Mouse (Mus musculus) E14TG2a.4 (cell line): ENCODE measurements around the gene Fanci.
A peak's percentile ranks its signal among the peaks of the same experiment; 100 is the strongest.

ENCODE experiments used
- H3K27me3 ChIP-seq: 2 replicates; pipeline ENCODE4 v1.6.1; 2014; ENCODE audit warnings: low read length, control low read depth; ENCODE audit not compliant: insufficient read depth
- H3K36me3 ChIP-seq: 2 replicates; pipeline ENCODE4 v1.6.1; 2014; ENCODE audit warnings: low read length, control low read depth; ENCODE audit not compliant: insufficient read depth
- H3K4me1 ChIP-seq: replicated peaks from 2 replicates; pipeline ENCODE4 v1.6.1; 2014; ENCODE audit warnings: low read depth, low read length, control low read depth
- H3K4me3 ChIP-seq: replicated peaks from 2 replicates; pipeline ENCODE4 v1.5.1; 2014; ENCODE audit warnings: mild to moderate bottlenecking, low read length
- H3K9me3 ChIP-seq: 2 replicates; pipeline ENCODE4 v1.6.1; 2014; ENCODE audit warnings: low read length, control low read depth
- CTCF ChIP-seq: conservative IDR thresholded peaks from 2 replicates; pipeline ENCODE4 v1.5.1; 2014; ENCODE audit warnings: low read length
- NANOG ChIP-seq: IDR thresholded peaks from 2 replicates; pipeline ENCODE4 v1.6.1; 2014; ENCODE audit warnings: borderline replicate concordance, low read length, mixed read lengths
- POU5F1 ChIP-seq: IDR thresholded peaks from 2 replicates; pipeline ENCODE4 v1.6.1; 2014; ENCODE audit warnings: low read length, borderline replicate concordance

The Fanci gene

DNA sequence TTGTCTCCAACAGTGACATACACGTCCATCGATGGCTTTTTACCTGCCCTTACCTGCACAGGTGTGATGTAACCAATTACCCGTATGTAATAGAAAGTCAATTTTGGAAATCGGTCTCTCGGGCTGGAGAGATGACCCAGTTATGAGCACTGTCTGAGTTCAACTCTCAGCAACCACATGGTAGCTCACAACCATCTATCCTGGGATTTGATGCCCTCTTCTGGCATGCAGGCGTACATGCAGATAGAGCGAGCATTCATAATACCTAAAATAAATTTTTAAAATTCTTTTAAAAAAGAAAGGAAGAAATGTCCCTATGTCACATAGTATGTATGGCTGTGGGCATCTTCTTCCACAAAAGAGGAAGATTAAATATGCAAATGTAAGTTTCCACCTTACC lies 79.7 kb downstream of the Fanci start:
- no peaks in the 10 kb centered on the region for H3K9me3 ChIP-seq
- H3K4me1 ChIP-seq = peaks cover 88% of the 10 kb centered on the region
- H3K27me3 ChIP-seq = peaks cover 14% of the 10 kb centered on the region
- no peak overlapping the region for H3K4me3 ChIP-seq
- TF ChIP-seq POU5F1 (no peak), CTCF (peak; percentile 34)
- H3K36me3 ChIP-seq = peaks cover 18% of the 10 kb centered on the region

- peaks cover 18% of the 10 kb centered on the region for H3K36me3 ChIP-seq
- H3K9me3 ChIP-seq = no peaks in the 10 kb centered on the region
- 0 out of 2 replicates have a peak, but pooled peaks cover 5% of the 10 kb centered on the region for H3K27me3 ChIP-seq
- no peak overlapping the region for H3K4me3 ChIP-seq
- peaks cover 84% of the 10 kb centered on the region for H3K4me1 ChIP-seq
- TF ChIP-seq POU5F1 (no peak), NANOG (no peak), CTCF (peak; percentile 84)
These were observed 81.1 kb downstream of the Fanci start for GRCm38 (mm10) chr7:79472792-79473191.

DNA sequence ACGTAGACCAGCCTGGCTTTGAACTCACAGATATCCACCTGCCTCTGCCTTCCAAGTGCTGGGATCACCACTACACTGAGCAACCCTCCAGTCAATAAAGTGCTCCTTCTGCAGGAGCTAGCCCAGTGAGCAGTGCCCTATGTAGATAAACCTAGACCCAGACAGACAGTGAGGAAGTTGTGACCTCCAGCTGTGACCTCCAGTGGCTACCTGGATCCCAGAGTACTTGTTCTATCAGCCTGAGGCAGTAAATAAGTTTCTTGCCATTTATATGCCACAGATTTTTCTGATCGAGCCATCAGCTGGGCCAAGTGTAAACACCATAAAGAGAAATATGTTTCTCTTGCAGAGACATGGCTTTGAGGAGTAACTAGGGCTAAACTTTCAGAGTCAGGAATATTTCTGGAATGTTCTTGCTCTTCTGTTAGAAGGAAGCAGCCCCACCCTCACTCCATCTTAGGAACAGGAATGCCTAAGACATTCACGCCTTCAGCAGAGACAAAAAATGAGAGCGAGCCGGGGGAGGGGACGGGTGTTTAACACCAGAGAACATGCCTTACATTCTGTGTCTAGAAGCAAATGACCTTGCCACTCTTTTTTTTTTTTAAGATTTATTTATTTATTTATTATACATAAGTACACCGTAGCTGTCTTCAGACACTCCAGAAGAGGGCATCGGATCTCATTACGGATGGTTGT lies 81.9 kb downstream of the Fanci start:
- Histone ChIP-seq H3K4me1 (peaks cover 76% of the 10 kb centered on the region), H3K4me3 (no peak overlapping the region), H3K36me3 (peaks cover 18% of the 10 kb centered on the region), H3K27me3 (0 out of 2 replicates have a peak, but pooled peaks cover 2% of the 10 kb centered on the region), H3K9me3 (no peaks in the 10 kb centered on the region)
- TF ChIP-seq CTCF (no peak), POU5F1 (no peak), NANOG (no peak)

DNA sequence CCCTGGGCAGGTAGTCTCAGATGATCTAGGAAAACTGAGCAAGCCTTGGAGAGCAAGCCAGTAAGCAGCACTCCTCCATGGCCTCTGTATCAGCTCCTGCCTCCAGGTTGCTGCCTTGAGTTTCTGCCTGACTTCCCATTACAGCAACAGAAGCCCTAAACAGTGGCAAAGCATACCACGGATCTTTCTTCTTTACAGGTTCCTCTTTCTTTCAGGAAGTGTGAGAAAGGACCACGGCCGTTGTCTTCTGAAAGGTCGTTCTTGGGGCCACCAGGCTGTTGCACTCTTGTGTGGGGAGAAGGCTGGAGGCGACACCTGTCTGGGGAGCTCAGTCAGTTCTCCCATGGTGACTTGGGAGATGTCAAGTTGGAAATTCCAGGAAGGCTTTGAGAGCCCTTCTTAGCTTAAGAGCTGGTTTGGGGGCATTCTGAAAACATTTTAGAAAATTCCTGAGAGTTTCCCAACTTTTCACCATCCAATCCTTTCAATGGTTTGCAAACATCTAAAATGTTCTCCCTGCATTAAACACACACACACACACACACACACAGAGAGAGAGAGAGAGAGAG lies 83.2 kb downstream of the Fanci start:
- Histone ChIP-seq H3K4me1 (peaks cover 69% of the 10 kb centered on the region), H3K27me3 (no peaks in the 10 kb centered on the region), H3K4me3 (peak overlapping the region; percentile 46; the same call in 1 of the 2 replicates), H3K36me3 (peaks cover 18% of the 10 kb centered on the region), H3K9me3 (peaks cover 3% of the 10 kb centered on the region; the same call in 1 of the 2 replicates)
- no peak for TF ChIP-seq NANOG
- TF ChIP-seq CTCF = no peak
- TF ChIP-seq POU5F1 = no peak

GRCm38 (mm10) chr7:79486528-79486927 lies 94.8 kb downstream of the Fanci start:
- Histone ChIP-seq H3K4me3 (peak overlapping the region; percentile 52), H3K4me1 (peaks cover 74% of the 10 kb centered on the region), H3K27me3 (no peaks in the 10 kb centered on the region), H3K9me3 (no peaks in the 10 kb centered on the region), H3K36me3 (0 out of 2 replicates have a peak, but pooled peaks cover 4% of the 10 kb centered on the region)
- TF ChIP-seq NANOG = no peak
- no peak for TF ChIP-seq POU5F1
- TF ChIP-seq CTCF = no peak

DNA sequence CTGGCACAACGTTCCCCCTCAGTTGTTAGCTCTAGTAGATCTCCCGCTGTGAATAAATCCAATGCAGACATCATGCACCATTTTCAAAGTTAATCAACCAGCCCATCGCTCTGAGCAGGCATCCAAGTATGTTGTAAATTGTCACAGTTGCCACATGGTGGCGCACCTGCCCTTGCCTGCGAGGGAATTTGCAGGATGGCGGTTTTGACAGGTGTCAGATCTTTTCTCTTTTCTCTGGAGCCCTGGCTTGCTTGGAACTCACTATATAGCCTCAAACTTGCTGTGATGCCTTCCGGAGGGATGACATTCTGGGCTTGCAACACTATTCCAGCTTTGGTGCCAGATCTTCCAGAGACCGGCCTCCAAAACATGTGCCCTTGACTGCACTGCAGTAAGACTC lies 102.2 kb downstream of the Fanci start:
- Histone ChIP-seq H3K36me3 (no peaks in the 10 kb centered on the region), H3K4me1 (peaks cover 81% of the 10 kb centered on the region), H3K27me3 (peaks cover 43% of the 10 kb centered on the region), H3K4me3 (no peak overlapping the region), H3K9me3 (no peaks in the 10 kb centered on the region)
- TF ChIP-seq CTCF = peak; percentile 69
- TF ChIP-seq NANOG = no peak
- no peak for TF ChIP-seq POU5F1

DNA sequence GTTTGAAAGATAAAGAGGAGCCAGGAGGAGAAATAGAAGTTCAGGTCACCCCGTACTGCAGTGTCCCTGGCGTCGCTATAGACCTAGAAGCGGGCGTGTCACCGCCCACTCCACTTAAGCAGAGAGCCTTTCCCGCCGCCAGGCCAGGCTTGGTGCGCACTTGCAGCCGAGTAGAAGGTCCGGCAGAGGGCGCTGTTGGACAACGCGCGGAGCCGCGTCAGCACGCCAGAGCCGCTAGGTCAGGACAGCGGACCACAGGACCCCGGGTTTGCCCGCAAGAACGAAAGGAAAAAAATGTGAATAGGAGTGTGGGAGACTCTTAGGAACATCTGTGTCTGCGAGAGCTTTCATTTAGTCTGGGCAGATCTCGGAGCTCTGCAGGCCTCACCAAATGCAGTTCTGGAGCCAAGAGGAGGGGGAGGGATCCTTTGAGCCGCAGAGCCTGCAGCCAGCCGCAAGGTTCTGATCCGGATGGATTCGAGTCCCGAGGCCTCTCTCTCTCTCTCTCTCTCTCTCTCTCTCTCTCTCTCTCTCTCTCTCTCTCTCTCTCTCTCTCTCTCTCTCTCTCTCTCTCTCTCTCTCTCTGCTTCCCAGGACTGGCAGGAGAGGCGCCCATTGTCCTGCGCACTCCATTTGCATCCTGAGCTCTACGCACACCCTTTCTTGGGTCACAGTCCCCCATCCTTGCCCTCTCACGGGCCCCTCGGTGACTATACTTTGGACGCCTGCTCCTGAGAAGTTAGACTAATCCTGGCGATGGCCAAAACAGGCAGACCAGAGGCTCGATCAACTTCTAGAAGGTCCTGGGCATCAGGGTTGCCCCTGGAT lies 104.5 kb downstream of the Fanci start:
- Histone ChIP-seq H3K27me3 (peaks cover 65% of the 10 kb centered on the region), H3K4me1 (peaks cover 78% of the 10 kb centered on the region), H3K9me3 (no peaks in the 10 kb centered on the region; the same call in 1 of the 2 replicates), H3K4me3 (peak overlapping the region; percentile 69), H3K36me3 (no peaks in the 10 kb centered on the region)
- TF ChIP-seq NANOG (no peak), POU5F1 (no peak), CTCF (peak; percentile 78)

DNA sequence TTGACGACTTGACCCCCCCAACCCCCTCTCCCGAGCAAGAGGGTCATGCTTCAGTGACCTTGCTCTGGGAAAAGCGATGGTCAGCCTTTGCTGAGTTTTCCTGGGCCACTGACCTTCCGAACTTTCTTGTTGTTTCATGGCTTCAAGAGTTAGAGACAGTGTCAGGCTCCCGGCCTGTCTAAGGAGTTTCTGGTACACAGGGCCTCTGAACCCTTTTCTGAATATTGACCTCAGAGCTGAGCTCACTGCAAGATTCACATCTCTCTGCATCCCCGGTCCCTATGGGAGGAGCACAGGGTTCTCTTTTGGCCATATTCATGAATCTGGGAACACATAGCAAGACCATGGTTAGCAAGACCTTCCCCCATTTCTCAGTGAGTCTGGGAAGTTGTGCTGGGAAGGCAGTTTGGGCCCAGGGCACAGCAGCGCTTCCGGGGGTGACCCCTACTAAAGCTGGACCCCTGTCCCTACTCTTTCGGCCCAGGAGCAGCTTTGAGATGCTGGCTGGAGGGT lies 105.1 kb downstream of the Fanci start:
- no peak for TF ChIP-seq NANOG
- no peak for TF ChIP-seq POU5F1
- TF ChIP-seq CTCF = no peak
- H3K36me3 ChIP-seq = no peaks in the 10 kb centered on the region
- peaks cover 76% of the 10 kb centered on the region for H3K4me1 ChIP-seq
- no peaks in the 10 kb centered on the region; the same call in 1 of the 2 replicates for H3K9me3 ChIP-seq
- H3K4me3 ChIP-seq = peak overlapping the region; percentile 69; the same call in 1 of the 2 replicates
- H3K27me3 ChIP-seq = peaks cover 72% of the 10 kb centered on the region
